Mouse (Mus musculus): ENCODE data around the gene Mink1.

Gene Mink1

GRCm38 (mm10) chr11:70591733-70592132, 29.1 kb downstream of the Mink1 start:
- DNase-seq (ENCODE audit: low read depth, low spot score): no peak

- no peak for DNase-seq (ENCODE audit: low read depth, low spot score)
Observed at GRCm38 (mm10) chr11:70594253-70594989, 31.7 kb downstream of the Mink1 start.

GRCm38 (mm10) chr11:70595638-70596037, 33.0 kb downstream of the Mink1 start:
- DNase-seq (ENCODE audit: low read depth, low spot score): no peak

DNA sequence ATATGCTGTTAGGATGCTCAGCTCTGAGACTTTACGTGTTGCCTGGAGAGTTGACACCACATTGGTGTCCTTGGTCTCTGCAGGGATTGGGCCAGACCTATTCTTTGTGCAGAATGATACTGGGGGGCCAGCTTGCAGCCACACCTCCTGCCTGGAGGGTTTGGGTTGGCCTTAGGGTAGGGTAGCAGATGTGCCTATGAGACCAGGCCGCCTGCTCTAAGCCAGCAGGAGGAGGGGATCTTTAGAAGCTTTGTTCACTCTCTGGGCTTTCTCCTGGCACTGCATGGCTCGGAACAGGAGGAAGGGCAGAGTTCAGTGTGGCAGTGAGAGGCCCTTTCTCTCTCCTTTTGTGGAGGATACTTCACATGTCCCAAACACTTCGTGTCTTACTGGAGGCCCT, 33.4 kb downstream of the Mink1 start:
- DNase-seq (ENCODE audit: low read depth, low spot score): no peak

- no peak for DNase-seq (ENCODE audit: low read depth, low spot score)
Observed at GRCm38 (mm10) chr11:70597301-70597700, 34.6 kb downstream of the Mink1 start.

DNA sequence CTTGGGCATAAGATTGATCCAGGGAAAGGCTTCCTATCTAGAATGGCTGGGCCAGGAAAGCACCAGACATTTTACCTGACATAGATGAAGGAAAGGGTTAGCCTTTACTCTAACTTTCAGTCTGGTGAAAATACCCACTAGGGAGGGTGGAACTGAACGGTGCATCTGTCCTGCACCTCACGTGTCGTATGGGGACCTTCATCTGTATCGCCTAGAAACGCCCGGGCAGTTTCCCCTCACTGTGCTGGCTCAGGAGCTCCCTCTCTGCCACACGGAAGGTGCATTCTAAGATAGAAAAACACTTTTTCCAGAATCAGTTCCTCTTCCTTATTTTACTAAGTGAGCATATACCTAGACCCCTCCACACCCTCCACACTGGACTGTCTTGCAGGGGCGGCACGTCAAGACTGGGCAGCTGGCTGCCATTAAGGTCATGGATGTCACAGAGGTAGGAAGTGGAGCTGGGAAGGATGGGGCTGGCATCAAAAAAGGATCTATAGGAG, 35.8 kb downstream of the Mink1 start:
- DNase-seq (ENCODE audit: low read depth, low spot score): no peak

GRCm38 (mm10) chr11:70605024-70605566, 42.4 kb downstream of the Mink1 start:
- DNase-seq (ENCODE audit: low read depth, low spot score): peak; percentile 54

DNA sequence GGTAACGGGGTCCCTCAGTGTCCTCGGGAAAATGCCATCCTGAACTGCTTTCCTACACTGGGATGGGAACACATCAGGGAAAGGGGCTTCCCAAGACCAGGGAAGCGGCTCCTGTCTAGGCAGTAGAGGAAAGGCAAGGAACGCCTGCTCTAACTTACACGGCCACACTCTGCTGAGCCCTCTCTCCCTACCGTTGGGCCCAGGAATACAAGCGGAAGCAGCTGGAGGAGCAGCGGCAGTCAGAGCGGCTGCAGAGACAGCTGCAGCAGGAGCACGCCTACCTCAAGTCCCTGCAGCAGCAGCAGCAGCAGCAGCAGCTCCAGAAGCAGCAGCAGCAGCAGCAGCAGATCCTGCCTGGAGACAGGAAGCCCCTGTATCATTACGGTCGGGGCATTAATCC, 44.0 kb downstream of the Mink1 start:
- DNase-seq (ENCODE audit: low read depth, low spot score): no peak

- no peak for DNase-seq (ENCODE audit: low read depth, low spot score)
Observed at GRCm38 (mm10) chr11:70607611-70608010, 44.9 kb downstream of the Mink1 start.

DNA sequence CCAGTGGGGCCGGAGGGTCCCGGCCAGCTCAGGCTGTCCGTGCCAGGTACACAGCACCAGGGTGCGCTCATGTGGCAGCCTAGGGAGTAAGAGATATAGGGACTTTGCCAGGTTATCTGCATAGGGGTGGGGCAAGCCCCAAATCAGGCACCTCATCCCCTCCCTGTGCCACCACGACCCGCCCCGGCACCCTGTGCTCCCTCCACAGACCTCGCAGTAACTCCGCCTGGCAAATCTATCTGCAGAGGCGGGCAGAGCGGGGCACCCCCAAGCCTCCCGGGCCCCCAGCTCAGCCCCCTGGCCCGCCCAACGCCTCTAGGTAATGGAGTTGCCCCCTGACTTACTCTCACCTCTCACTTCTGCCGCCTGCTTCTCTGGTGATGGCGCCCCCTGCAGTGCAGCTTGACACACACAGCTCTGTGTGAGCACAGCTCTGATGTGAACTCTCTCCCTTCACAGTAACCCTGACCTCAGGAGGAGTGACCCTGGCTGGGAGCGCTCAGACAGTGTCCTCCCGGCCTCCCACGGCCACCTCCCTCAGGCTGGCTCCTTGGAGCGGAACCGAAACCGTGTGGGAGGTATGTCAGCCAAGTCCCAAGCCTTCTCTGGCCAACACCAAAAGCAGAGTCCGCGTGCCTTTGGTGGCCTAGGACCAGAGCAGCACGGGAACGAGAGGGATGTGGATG, 45.8 kb downstream of the Mink1 start:
- DNase-seq (ENCODE audit: low read depth, low spot score): peak; percentile 50

DNA sequence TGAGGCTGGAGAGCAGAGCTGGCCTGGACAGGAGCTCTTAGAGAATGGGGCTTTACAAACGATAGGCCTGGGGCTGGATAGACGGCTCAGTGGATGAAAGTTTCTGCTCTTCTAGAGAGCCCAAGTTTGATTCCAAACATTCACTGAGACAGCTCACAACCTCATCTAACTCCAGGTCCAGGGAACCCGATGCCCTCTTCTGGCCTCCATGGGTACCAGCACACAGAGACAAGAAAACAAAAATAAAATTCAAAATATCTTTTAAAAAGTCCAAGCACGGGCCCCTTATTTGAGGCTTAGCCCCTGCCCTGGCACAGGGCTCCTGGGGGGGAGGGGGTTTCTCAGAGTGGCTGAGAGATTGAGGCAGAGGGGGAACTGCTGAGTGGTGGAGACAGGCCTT, 48.1 kb downstream of the Mink1 start:
- DNase-seq (ENCODE audit: low read depth, low spot score): no peak

DNA sequence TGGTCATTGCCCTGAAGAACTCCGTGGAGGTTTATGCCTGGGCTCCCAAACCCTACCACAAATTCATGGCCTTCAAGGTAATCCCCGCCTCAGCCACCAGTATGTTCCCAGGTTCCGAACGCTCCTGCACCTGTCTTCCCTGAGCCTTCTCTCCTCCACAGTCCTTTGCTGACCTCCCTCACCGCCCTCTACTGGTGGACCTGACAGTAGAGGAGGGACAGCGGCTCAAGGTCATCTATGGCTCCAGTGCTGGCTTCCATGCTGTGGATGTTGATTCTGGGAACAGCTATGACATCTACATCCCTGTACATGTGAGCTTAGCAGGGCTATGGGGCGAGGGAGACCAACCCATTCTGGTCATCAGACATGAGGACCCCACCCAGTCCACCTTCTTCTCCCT, 49.8 kb downstream of the Mink1 start:
- DNase-seq (ENCODE audit: low read depth, low spot score): no peak

GRCm38 (mm10) chr11:70615074-70615473, 52.4 kb downstream of the Mink1 start:
- peak; percentile 71 for DNase-seq (ENCODE audit: low read depth, low spot score)

DNA sequence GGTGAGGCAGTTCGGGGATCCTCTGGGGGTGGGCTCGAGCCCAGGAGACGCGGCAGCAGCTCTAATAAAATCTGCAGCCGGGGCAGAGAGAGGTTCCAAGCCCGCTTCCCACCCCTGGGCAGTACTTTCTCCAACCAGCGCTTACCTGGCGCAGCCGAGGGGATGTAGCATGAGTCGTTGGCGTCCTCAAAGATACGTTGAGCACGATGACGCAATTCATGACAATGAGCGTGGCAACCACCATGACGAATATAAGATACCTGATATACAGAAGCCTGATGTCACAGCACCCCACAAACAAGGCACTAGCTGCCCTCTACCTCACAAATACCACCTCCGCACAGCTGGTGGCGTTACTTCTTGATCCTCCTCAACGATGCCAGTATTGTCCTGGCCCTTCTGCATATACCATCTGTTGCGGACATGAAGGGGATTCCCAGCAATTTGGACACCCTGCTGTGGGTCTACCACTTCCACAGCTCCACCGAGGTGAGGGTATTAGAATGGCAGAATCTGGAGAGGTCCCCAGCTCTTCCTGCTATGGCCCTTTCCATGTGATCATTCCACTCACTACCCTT, 52.9 kb downstream of the Mink1 start, which contains the start of gene 4930544D05Rik:
4930544D05Rik (plus strand) TSS at position 333 of the 578 bp plus-strand sequence.
- no peak for DNase-seq (ENCODE audit: low read depth, low spot score)

DNA sequence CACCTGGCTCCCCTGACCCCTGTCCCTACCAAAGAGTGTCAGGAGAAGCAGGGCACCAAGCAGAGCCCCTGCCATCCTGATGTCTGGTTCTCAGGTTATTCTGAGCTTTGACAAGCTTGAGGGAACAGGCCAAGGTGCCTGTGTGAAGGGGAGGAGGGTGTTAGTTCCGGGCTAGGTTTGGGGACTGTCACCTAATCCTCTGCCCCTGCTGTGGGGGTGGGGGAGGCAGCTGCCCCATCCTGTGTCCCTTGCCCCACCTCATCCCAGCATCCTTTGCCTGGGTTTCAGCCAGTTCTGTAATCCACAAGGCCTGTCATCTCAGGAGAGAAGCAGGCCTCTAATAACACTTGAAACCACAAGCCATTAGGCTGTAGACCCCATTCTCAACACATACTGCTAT, 56.4 kb downstream of the Mink1 start, which contains the start of gene Chrne:
Chrne (minus strand) TSS at position 116 of the 400 bp plus-strand sequence.
- no peak for DNase-seq (ENCODE audit: low read depth, low spot score)

DNA sequence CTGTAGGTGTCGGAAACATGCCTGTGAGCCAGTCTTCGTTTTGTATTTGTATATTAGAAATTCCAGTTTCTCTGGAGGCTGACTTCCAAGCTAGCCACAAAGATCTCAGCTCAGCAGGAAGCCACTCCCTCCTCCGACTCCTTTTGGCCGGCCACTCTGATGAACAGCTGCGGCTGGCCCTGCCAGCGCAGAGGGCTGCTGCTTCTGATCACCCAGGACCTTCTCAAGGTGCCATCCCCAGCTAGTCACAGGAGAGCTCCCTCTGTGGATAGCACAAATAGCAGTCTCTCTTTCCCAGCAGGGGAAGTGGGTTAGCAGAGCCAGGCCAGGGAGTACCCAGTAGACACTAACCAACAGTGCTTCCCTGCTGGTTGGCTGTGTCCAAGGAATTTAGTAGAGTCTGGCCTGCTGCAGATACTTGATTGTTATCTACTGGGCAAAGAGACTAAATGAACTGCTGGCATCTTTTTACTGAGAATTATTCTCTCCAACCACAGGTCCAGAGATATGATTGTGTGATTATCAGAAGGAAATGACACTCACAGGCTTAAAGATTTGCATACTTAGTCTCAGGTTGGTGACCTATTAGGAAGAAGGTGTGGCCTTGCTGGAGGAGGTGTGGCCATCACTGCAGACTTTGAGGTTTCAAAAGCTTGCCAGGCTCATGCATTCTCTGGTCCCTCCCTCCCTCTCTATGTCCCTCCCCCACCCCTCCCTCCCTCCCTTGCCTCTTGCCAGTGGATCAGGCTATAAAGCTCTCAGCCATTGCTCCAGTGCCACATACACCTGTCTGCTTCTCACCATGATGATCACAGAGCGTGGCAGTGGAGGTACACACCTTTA, 59.5 kb downstream of the Mink1 start:
- DNase-seq (ENCODE audit: low read depth, low spot score): no peak

DNA sequence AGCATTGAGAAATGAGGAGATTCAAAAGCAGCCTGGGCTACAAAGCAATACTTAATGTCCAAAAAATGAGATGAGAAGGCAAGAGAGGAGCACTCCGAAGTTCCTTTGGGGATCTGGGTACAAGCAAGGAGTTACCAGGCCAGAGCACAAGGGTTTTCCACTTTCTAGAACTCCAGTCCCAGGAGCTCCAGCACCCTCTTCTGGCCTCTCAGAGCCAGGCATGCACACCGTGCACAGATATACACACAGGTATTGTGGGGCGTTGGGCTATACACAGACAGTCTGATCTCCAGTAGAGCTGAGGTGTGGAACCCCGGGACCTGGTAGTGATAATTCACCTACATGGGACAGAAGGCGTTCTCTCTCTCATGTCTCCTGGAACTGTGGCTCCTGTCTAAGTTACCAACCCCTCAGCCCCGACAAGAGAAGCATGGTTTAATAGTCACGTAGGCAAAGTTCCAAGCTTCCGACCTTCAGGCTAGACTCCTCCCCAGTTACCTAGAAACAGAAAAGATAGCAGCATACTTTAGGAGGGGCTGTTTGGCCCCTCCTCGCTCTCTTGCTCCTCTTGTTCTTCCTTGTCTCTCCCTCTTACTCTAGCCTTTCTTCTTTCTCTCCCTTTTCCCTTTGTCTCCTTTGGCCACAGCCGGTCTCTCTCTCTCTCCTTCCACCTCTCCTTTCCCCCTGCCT, 60.5 kb downstream of the Mink1 start:
- peak; percentile 60 for DNase-seq (ENCODE audit: low read depth, low spot score)

- DNase-seq (ENCODE audit: low read depth, low spot score): no peak
Observed at GRCm38 (mm10) chr11:70625473-70625872, 62.8 kb downstream of the Mink1 start.

DNA sequence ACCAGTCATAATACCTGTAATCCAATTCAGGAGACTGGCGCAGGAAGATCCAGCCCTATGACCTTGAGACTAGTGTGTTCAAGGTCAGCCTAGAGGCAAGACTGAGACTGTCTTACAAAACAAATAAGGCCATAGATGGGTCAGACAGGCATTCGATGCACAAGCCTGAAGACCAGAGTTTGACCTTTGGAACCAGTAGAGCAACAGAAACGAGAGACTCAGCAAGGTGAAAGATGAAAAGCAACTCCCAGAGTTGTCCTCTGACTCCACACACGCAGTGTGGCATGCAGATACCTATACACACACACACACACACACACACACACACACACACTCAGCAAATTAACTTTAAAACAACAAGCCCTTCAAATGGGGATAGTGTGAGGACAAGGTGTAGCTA, 64.2 kb downstream of the Mink1 start:
- no peak for DNase-seq (ENCODE audit: low read depth, low spot score)

GRCm38 (mm10) chr11:70628431-70628830, 65.8 kb downstream of the Mink1 start:
- no peak for DNase-seq (ENCODE audit: low read depth, low spot score)

DNA sequence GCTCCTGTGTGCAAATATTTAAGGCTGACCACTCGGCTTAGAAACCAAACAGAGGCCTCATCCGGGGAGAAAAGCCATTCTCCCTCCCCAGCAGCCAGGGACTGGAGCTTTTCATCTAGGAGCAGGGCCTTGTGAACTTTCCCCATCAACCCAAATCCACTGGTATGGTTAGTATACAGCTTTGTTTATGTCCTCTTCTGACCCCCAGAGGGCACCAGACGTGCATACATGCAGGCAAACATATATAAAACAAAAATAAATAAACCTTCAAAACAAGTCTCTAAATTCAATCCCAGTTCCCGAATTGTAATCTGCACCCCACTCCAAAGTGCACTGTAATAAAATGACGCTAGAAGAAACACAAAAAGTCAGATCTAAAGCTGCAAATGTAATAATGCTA, 66.9 kb downstream of the Mink1 start:
- DNase-seq (ENCODE audit: low read depth, low spot score): no peak

Data from WW6 (cell line).